6 mouse cellular contexts compared by ENCODE assay signal in the genomic region with DNA sequence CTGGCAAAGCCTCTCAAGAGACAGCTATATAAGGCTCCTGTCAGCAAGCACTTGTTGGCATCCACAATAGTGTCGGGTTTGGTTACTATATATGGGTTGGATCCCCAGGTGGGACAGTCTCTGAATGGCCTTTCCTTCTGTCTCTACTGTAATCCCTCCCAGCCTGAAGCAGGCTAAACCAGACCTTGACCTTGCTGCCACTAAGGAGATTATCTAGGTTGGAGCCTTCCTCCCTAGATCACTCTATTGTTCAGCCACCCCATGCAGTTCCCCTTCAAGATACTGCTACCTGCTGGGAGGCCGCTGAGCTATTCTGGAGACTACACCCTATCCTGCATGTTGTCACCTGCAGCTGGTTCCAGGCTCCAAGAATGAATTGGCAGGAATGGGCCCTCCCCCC.
DNase-seq lines count a peak whose midpoint lies in the region; ATAC-seq and TF ChIP-seq lines count a peak whose summit lies in the region.
"Not testable (repeated sequence)": the region's sequence is repeated elsewhere in the genome, so short reads cannot be mapped to it uniquely, and the experiment has no call there.

No protein-coding gene starts in this region.

- not testable (repeated sequence) for H3K9ac ChIP-seq in heart, embryonic 15.5 days; heart, embryonic 16.5 days (ENCODE audit: low read length); heart, postnatal 0 days (replicated peaks; ENCODE audit: low read depth, low read length)

- H3K27ac ChIP-seq in heart, embryonic 15.5 days; heart, embryonic 16.5 days (ENCODE audit: low read length); heart, postnatal 0 days (ENCODE audit: low read depth): not testable (repeated sequence)

- TF ChIP-seq CTCF in heart, postnatal 0 days (IDR thresholded peaks at IDR 0.05; ENCODE audit: low read depth): not testable (repeated sequence)

- not testable (repeated sequence) for H3K27me3 ChIP-seq in heart, embryonic 15.5 days; heart, embryonic 16.5 days (ENCODE audit: control insufficient read depth, insufficient read depth, low read length); heart, postnatal 0 days (ENCODE audit: control insufficient read depth, insufficient read depth, low read length)

- not testable (repeated sequence) for H3K4me3 ChIP-seq in heart, embryonic 15.5 days; heart, embryonic 16.5 days (ENCODE audit: low read length); heart, postnatal 0 days (ENCODE audit: low read depth, low read length)

- not testable (repeated sequence) for H3K9me3 ChIP-seq in heart, embryonic 15.5 days (replicated peaks); heart, embryonic 16.5 days (replicated peaks; ENCODE audit: control insufficient read depth, low read length); heart, postnatal 0 days (replicated peaks; ENCODE audit: control insufficient read depth, low read length)

- TF ChIP-seq EP300 in heart, postnatal 0 days (IDR thresholded peaks at IDR 0.05; ENCODE audit: low read depth): not testable (repeated sequence)

- ATAC-seq in heart, embryonic 15.5 days (replicated peaks; ENCODE audit: insufficient number of reproducible peaks, insufficient read depth, low FRiP score, low read depth): 0 out of 2 replicates have a peak, but pooled peaks have one; percentile 27
- peak; percentile 45; the same call in 1 of the 2 replicates for ATAC-seq in heart, embryonic 16.5 days (replicated peaks; ENCODE audit: extremely low read depth, insufficient read depth, low FRiP score)
- 0 out of 2 replicates have a peak, but pooled peaks have one; percentile 27 for ATAC-seq in heart, postnatal 0 days (ENCODE audit: insufficient read depth, low read depth)

- H3K4me1 ChIP-seq in heart, embryonic 15.5 days (replicated peaks); heart, embryonic 16.5 days (ENCODE audit: control insufficient read depth, insufficient read depth, low read length); heart, postnatal 0 days (ENCODE audit: control insufficient read depth, insufficient read depth): not testable (repeated sequence)

- H3K4me2 ChIP-seq in heart, embryonic 15.5 days; heart, embryonic 16.5 days (ENCODE audit: low read depth, low read length); heart, postnatal 0 days (ENCODE audit: low read depth, low read length): not testable (repeated sequence)

- DNase-seq in ES-CJ7 (ENCODE audit: low read depth, low spot score) (peak; percentile 78), R1 (ENCODE audit: low read depth, low spot score) (peak; percentile 81), ZHBTc4 (ENCODE audit: low read depth, low spot score) (peak; percentile 58)
- DNase-seq in heart, postnatal 0 days (ENCODE audit: low spot score): not testable (repeated sequence)

- H3K36me3 ChIP-seq in heart, embryonic 15.5 days; heart, embryonic 16.5 days (ENCODE audit: control insufficient read depth, insufficient read depth); heart, postnatal 0 days (replicated peaks; ENCODE audit: control insufficient read depth, insufficient read depth, low read length): not testable (repeated sequence)

- 33% methylated on average over 2 of the region's 2 CpGs for WGBS in heart, embryonic 15.5 days
- 39% methylated on average over 2 of the region's 2 CpGs for WGBS in heart, embryonic 16.5 days
- 24% methylated on average over 2 of the region's 2 CpGs for WGBS in heart, postnatal 0 days
